Mouse (Mus musculus) liver, adult 2 months (tissue): Measurements from ENCODE around the gene Isyna1.

Experiments used
- CTCF ChIP-seq: fragments of 200-500 bp; IDR thresholded peaks from 2 replicates; pipeline ENCODE4 v1.5.1; 2011; ENCODE audit warnings: low read depth, low read length, control low read depth
- POLR2A ChIP-seq: fragments of 200-500 bp; IDR thresholded peaks from 2 replicates; pipeline ENCODE4 v1.6.1; 2011; ENCODE audit warnings: low read length, control low read depth; ENCODE audit not compliant: insufficient read depth; ENCODE audit errors: extremely low read depth

DNA sequence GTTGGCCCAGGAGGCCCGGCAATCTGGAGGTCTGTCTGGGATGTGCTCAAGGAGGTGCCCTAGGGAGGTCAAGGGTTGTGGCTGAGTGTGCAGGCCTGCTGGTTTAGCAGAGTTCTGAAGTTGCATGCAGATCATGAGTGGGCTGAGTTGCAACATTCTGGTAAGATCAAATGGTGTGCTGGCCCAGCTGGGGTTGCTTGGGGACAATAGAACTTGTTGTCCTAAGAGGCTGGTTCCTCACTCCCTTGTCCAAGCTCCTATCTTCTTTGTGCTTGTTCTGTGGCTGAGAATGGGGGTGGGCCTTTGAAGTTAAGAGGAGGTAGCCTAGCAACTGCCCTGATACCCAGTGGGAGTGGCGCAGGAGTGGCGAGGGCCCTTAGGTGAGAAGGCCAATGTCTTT lies 31.4 kb upstream of the Isyna1 start:
- TF ChIP-seq CTCF, result no peak
- no peak for TF ChIP-seq POLR2A
